Mouse (Mus musculus) midbrain, postnatal 0 days (tissue): ENCODE measurements around the gene Pex3. TPM values are rescaled to one million over a fixed set of nuclear protein-coding genes. Genes with fewer than 3 reads are reported as not detected.
A peak's percentile ranks its signal among the peaks of the same experiment; 100 is the strongest.
"Not testable (repeated sequence)": the region's sequence is repeated elsewhere in the genome, so short reads cannot be mapped to it uniquely, and the experiment has no call there.

Experiments used
- ATAC-seq: fragments of 200-750 bp; cut with Nextera tagmentation; 2 replicates; pipeline ENCODE4 v1.8.0; 2017; ENCODE audit warnings: moderate number of reproducible peaks, mild to moderate bottlenecking, moderate TSS enrichment, moderate library complexity; ENCODE audit not compliant: low FRiP score
- DNase-seq: peaks from one replicate; pipeline ENCODE4 v3.0.0-alpha.2; 2015; ENCODE audit warnings: low spot score
- H3K27ac ChIP-seq: fragments of 300-500 bp; sonication (generic); 2 replicates; pipeline ENCODE4 v1.5.1; 2014; ENCODE audit warnings: low read depth, mild to moderate bottlenecking, low read length, mixed read lengths
- H3K27me3 ChIP-seq: fragments of 300-500 bp; sonication (generic); 2 replicates; pipeline ENCODE4 v1.6.1; 2014; ENCODE audit warnings: low read length, control low read depth, mixed read lengths; ENCODE audit not compliant: insufficient read depth
- H3K36me3 ChIP-seq: fragments of 300-500 bp; sonication (generic); 2 replicates; pipeline ENCODE4 v1.6.1; 2014; ENCODE audit warnings: low read length, control low read depth, mixed read lengths; ENCODE audit not compliant: insufficient read depth
- H3K4me1 ChIP-seq: fragments of 300-500 bp; sonication (generic); 2 replicates; pipeline ENCODE4 v1.6.1; 2014; ENCODE audit warnings: mild to moderate bottlenecking, control low read depth, antibody characterized with exemption, low read length, mixed read lengths; ENCODE audit not compliant: insufficient read depth
- H3K4me2 ChIP-seq: fragments of 300-500 bp; sonication (generic); 2 replicates; pipeline ENCODE4 v1.6.1; 2014; ENCODE audit warnings: low read depth, mild to moderate bottlenecking, low read length, mixed read lengths; ENCODE audit not compliant: poor library complexity, severe bottlenecking
- H3K4me3 ChIP-seq: fragments of 300-500 bp; sonication (generic); 2 replicates; pipeline ENCODE4 v1.5.1; 2014; ENCODE audit warnings: low read depth, mild to moderate bottlenecking, low read length, moderate library complexity
- H3K9ac ChIP-seq: fragments of 300-500 bp; sonication (generic); replicated peaks from 2 replicates; pipeline ENCODE4 v1.6.1; 2014; ENCODE audit warnings: mild to moderate bottlenecking, low read length, moderate library complexity, mixed read lengths; ENCODE audit not compliant: poor library complexity, severe bottlenecking
- H3K9me3 ChIP-seq: fragments of 300-500 bp; sonication (generic); 2 replicates; pipeline ENCODE4 v1.6.1; 2016; ENCODE audit warnings: low read length, control low read depth
- CTCF ChIP-seq: IDR thresholded peaks from 2 replicates; pipeline ENCODE4 v1.5.1; 2016; ENCODE audit warnings: antibody characterized with exemption, mild to moderate bottlenecking
- WGBS: fragments of 180-500 bp; shearing (Covaris S2); extraction: QIAGEN DNeasy Blood & Tissue Kit; methylation state at CpG from one replicate; pipeline ENCODE4 v1.1.7; 2014; 5-methylcytosine and 5-hydroxymethylcytosine counted together
- polyA plus RNA-seq: library from polyadenylated mRNA; unstranded; fragments of >200 nt; fragmentation: Nextera tagmentation; extraction: Ambion mirVana; gene quantifications from 2 replicates; pipeline ENCODE4 v1.2.1, GENCODE M21; 2015
- total RNA-seq: library from RNA; depleted of rRNA; stranded (reverse); fragments of >200 nt; gene quantifications from 2 replicates; pipeline ENCODE4 v1.2.3, GENCODE M21; 2014

The Pex3 gene
- total and polyA plus RNA-seq, 2 experiments from 2014 or later, result 27.7 to 32.6 TPM

DNA sequence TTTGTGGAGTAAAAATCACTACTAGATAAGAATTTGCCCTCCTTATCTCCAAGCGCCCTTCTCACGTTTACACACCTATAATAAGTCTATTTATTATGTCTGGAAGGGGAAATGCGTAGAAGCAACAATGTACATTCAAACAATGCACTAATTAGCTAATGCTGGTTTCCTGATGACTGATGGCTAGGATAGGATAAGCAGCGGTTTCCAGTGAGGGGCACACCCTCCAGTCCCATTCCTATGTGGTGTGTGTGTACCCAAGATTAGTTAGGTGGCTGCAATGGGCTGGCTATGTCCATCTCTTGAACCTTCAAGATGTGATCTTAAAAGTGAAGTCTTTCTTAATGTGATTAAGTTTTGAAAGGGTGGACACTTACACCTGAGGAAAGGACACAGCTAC is 31.1 kb downstream of the Pex3 start:
- Histone ChIP-seq H3K4me2 (no peak overlapping the region), H3K4me3 (no peak overlapping the region), H3K36me3 (peaks cover 1% of the 10 kb centered on the region), H3K27ac (no peak overlapping the region), H3K4me1 (no peaks in the 10 kb centered on the region), H3K27me3 (no peaks in the 10 kb centered on the region), H3K9ac (no peak overlapping the region), H3K9me3 (no peaks in the 10 kb centered on the region)
- ATAC-seq, result no peak
- no peak for DNase-seq
- 93% methylated on average over 4 of the region's 4 CpGs for WGBS
- TF ChIP-seq CTCF, result no peak

DNA sequence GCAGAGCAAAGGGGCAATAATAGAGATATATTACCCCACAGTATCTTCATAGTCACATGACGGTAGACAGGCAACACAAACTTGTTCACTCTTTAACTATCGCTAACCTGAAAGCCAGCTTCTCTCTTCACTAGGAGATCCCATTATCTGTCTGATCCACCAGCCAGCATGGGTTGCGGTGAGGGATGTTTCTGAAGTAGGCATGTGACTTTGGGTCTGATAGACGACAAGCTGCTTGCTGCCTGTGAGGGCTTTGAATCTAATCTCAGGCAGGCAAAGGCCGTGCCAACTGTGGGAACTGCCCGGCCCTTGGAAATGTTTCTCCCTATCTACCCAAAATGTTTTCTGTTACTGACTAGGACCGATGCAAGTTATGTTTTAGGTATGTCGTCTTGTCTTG is 50.6 kb downstream of the Pex3 start:
- Histone ChIP-seq H3K9ac (no peak overlapping the region), H3K4me2 (peak overlapping the region; percentile 72; the same call in 1 of the 2 replicates), H3K36me3 (peaks cover 6% of the 10 kb centered on the region; the same call in 1 of the 2 replicates), H3K9me3 (no peaks in the 10 kb centered on the region), H3K4me1 (no peaks in the 10 kb centered on the region), H3K27ac (no peak overlapping the region), H3K4me3 (no peak overlapping the region), H3K27me3 (no peaks in the 10 kb centered on the region)
- ATAC-seq (no peak), DNase-seq (no peak)
- no peak for TF ChIP-seq CTCF
- 81% methylated on average over 8 of the region's 8 CpGs for WGBS

DNA sequence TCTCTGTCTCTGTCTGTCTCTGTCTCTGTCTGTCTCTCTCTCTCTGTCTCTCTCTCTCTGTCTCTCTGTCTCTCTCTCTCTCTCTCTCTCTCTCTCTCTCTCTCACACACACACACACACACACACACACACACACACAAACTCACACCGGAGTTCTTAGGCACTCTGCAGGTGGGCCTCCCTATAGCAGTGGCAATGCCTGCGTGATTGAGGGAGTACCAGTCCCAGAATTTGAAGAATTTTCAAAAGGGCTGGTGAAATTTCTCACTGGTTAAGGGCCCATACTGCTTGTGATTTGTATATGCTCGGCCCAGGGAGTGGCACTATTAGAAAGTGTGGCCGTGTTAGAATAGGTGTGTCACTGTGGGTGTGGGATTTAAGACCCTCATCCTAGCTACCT is 51.4 kb downstream of the Pex3 start:
- H3K36me3 ChIP-seq, H3K9me3 ChIP-seq, DNase-seq, H3K27me3 ChIP-seq, H3K27ac ChIP-seq, H3K4me1 ChIP-seq: not testable (repeated sequence)
- ATAC-seq, result peak; percentile 53; the same call in 1 of the 2 replicates
- H3K4me2 ChIP-seq, result peak overlapping the region; percentile 72
- peak overlapping the region; percentile 68 for H3K4me3 ChIP-seq
- 50% methylated on average over 4 of the region's 4 CpGs for WGBS
- H3K9ac ChIP-seq, result peak overlapping the region; percentile 81; the same call in 1 of the 2 replicates

DNA sequence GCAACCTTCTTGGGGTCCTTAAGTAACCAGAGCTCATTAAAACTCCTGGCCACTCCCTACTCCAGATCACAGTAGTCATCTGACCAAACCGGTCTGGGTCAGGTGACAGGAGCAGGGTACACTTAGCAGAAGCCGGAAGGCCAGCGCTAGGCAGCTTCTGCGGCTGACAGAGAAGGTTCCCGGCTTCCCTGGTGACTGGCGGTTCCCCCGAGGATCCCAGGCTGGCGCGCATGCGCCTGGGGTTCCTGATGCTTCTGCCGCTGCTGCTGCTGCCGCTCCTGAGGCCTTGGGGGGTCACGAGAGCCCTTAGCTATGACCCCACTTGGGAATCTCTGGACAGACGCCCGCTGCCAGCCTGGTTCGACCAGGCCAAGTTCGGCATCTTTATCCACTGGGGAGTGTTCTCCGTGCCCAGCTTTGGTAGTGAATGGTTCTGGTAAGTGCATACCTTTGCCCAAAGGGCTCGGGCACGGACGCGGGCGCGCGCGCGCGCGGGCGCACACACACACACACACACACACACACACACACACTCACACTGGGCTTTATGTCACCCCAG is 51.9 kb downstream of the Pex3 start:
- ATAC-seq, result peak; percentile 93
- Histone ChIP-seq H3K36me3 (peaks cover 5% of the 10 kb centered on the region; the same call in 1 of the 2 replicates), H3K4me2 (peak overlapping the region; percentile 72), H3K27me3 (no peaks in the 10 kb centered on the region), H3K27ac (peak overlapping the region; percentile 58), H3K4me1 (no peaks in the 10 kb centered on the region), H3K4me3 (peak overlapping the region; percentile 68), H3K9me3 (no peaks in the 10 kb centered on the region), H3K9ac (peak overlapping the region; percentile 81)
- TF ChIP-seq CTCF, result no peak
- peak; percentile 87 for DNase-seq
- WGBS, result under 1% methylated on average over 30 of the region's 30 CpGs

DNA sequence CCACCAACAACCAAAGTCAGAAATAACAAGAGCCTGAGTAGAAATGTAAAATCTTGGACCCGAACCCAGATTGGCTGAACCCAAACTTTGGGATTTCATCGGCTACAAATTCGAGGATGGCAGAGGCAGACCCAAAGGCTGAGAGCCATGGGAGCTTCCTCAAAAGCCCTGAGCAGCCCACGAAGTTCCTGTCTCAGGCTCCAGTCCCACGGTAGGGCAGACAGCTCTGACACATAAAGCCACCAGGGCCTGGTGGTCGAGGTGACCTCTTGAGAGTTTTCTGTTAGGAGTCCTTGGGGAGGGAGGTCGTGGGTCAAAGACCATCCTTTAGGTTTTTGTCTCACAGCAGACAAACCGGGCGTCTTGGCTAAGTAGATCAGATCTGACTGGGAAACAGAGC is 52.5 kb downstream of the Pex3 start:
- H3K9me3 ChIP-seq, result no peaks in the 10 kb centered on the region
- no peak for TF ChIP-seq CTCF

DNA sequence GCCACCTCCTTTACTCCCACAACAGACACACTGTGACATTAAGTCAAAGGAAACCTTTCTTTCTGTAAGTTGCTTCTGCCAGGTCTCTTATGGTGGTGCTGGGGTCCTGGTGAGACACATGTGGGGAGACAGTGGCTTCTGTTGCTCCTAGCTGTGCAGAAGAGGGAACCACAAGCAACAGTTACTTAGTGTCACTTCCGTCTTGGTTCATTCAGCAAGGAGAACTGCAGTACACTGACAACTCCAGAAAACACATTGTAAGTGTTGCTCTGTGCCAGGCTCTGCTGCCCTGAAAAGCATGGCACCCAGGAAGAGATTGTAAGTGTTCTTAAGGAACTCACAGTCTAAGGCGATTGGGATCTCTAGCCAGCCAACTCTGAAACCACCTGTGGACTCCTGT is 53.6 kb downstream of the Pex3 start, which contains the start of gene Fuca2:
Gene Fuca2, plus strand, starts transcription at position 210 of the 400 bp plus-strand sequence.
- Histone ChIP-seq H3K4me1 (no peaks in the 10 kb centered on the region), H3K9me3 (no peaks in the 10 kb centered on the region), H3K27me3 (no peaks in the 10 kb centered on the region), H3K36me3 (no peaks in the 10 kb centered on the region), H3K4me3 (no peak within 1 kb of the TSS), H3K27ac (no peak within 1 kb of the TSS), H3K4me2 (no peak within 1 kb of the TSS), H3K9ac (no peak within 1 kb of the TSS)
- WGBS, result 88% methylated on average over 2 of the region's 2 CpGs
- TF ChIP-seq CTCF, result no peak
- DNase-seq, result no peak
- ATAC-seq, result no peak

More for the DNA sequence above, 52.5 kb downstream of the Pex3 start:
- ATAC-seq (0 out of 2 replicates have a peak, but pooled peaks have one; percentile 1), DNase-seq (no peak)
- Histone ChIP-seq H3K27ac (no peak overlapping the region), H3K4me2 (peak overlapping the region; percentile 72), H3K27me3 (no peaks in the 10 kb centered on the region), H3K4me3 (peak overlapping the region; percentile 68), H3K4me1 (no peaks in the 10 kb centered on the region), H3K9ac (0 out of 2 replicates have a peak overlapping the region, but pooled peaks have one; percentile 81), H3K36me3 (no peaks in the 10 kb centered on the region)
- 46% methylated on average over 9 of the region's 9 CpGs for WGBS
